Mouse (Mus musculus): Measurements from ENCODE around the gene Rbfox2.

GRCm38 (mm10) chr15:77356248-77356810 lies 49.5 kb upstream of the Rbfox2 start:
- TF ChIP-seq CTCF (IDR thresholded peaks at IDR 0.05; ENCODE audit: extremely low read depth, insufficient read depth, low read length) = no peak
- no peak for TF ChIP-seq POLR2A (IDR thresholded peaks at IDR 0.05; ENCODE audit: extremely low read depth, insufficient read depth, low read length)

Measured in cortical plate, adult 2 months (tissue).